Mouse (Mus musculus) stomach, embryonic 16.5 days (tissue): ENCODE results near the gene Tgfb1i1. TPM values are rescaled to one million over a fixed set of nuclear protein-coding genes. Genes with fewer than 3 reads are reported as not detected.

ENCODE experiments used
- ATAC-seq: fragments of 200-750 bp; cut with Nextera tagmentation; 2 replicates; pipeline ENCODE4 v1.8.0; 2017; ENCODE audit warnings: moderate number of reproducible peaks, moderate TSS enrichment; ENCODE audit not compliant: insufficient read depth, low FRiP score
- H3K27ac ChIP-seq: fragments of 300-500 bp; sonication (generic); 2 replicates; pipeline ENCODE4 v1.5.1; 2014; ENCODE audit warnings: low read length
- H3K27me3 ChIP-seq: fragments of 300-500 bp; sonication (generic); 2 replicates; pipeline ENCODE4 v1.6.1; 2014; ENCODE audit warnings: low read length, control low read depth, mixed read lengths; ENCODE audit not compliant: control insufficient read depth, insufficient read depth
- H3K36me3 ChIP-seq: fragments of 300-500 bp; sonication (generic); 2 replicates; pipeline ENCODE4 v1.6.1; 2014; ENCODE audit warnings: low read length; ENCODE audit not compliant: control insufficient read depth, insufficient read depth
- H3K4me1 ChIP-seq: fragments of 300-500 bp; sonication (generic); 2 replicates; pipeline ENCODE4 v1.6.1; 2014; ENCODE audit warnings: low read length, control low read depth, mixed read lengths; ENCODE audit not compliant: control insufficient read depth, insufficient read depth
- H3K4me2 ChIP-seq: fragments of 300-500 bp; sonication (generic); 2 replicates; pipeline ENCODE4 v1.6.1; 2014; ENCODE audit warnings: low read depth, low read length, mixed read lengths
- H3K4me3 ChIP-seq: fragments of 300-500 bp; sonication (generic); replicated peaks from 2 replicates; pipeline ENCODE4 v1.5.1; 2014; ENCODE audit warnings: mild to moderate bottlenecking, low read length
- H3K9ac ChIP-seq: fragments of 300-500 bp; sonication (generic); 2 replicates; pipeline ENCODE4 v1.6.1; 2014; ENCODE audit warnings: low read length
- H3K9me3 ChIP-seq: fragments of 300-500 bp; sonication (generic); replicated peaks from 2 replicates; pipeline ENCODE4 v1.6.1; 2016; ENCODE audit warnings: low read length, control low read depth; ENCODE audit not compliant: control insufficient read depth
- WGBS: fragments of 180-500 bp; shearing (Covaris S2); extraction: QIAGEN DNeasy Blood & Tissue Kit; methylation state at CpG from one replicate; pipeline ENCODE4 v1.1.7; 2014; 5-methylcytosine and 5-hydroxymethylcytosine counted together
- polyA plus RNA-seq: library from polyadenylated mRNA; unstranded; fragments of >200 nt; fragmentation: Nextera tagmentation; extraction: Ambion mirVana; gene quantifications from 2 replicates; pipeline ENCODE4 v1.2.1, GENCODE M21; 2015

Gene Tgfb1i1
- polyA plus RNA-seq, 1 experiment from 2014 or later = 234 TPM

DNA sequence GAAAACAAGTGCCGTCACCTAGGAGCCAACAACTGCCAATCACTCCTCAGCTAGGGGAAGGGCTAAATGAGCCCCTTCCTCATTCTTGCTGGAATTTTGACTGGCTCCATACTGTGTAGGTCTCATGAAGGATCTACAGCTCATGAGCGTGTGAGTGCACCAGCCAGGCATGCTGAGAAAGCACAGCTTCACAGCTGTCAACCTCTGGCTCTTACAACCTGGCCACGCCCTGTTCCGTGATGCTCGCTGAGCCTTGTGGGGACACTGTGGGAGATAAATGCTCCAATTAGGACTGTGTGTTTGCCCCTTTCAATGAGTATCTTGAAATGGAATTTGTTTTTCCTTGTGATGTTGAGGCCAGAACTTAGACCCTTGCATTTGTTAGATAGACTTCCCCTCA is 3.4 kb downstream of the Tgfb1i1 start:
- peaks cover 12% of the 10 kb centered on the region; the same call in 1 of the 2 replicates for H3K36me3 ChIP-seq

DNA sequence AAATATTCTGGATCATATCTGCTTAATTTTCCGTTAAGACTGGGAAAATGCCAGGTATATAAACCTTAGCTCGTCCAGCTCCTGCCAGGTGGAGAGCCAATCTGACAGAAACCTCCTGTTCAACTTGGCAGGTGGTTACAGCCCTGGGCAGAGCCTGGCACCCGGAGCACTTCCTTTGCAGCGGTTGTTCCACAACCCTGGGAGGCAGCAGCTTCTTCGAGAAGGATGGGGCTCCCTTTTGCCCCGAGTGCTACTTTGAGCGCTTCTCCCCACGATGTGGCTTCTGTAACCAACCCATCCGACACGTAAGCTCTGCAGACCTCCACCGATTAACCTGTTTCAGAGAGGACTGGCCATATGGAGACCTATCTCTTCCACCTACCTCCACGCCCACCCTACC is 5.3 kb downstream of the Tgfb1i1 start:
- 0 out of 2 replicates have a peak overlapping the region, but pooled peaks have one; percentile 0 for H3K4me3 ChIP-seq
- H3K9ac ChIP-seq = peak overlapping the region; percentile 57
- 46% methylated on average over 12 of the region's 12 CpGs for WGBS

More for the DNA sequence above, 3.4 kb downstream of the Tgfb1i1 start:
- peak overlapping the region; percentile 41 for H3K9ac ChIP-seq
- H3K27ac ChIP-seq = 0 out of 2 replicates have a peak overlapping the region, but pooled peaks have one; percentile 21
- H3K4me2 ChIP-seq = peak overlapping the region; percentile 37
- H3K4me1 ChIP-seq = peaks cover 19% of the 10 kb centered on the region
- H3K4me3 ChIP-seq = peak overlapping the region; percentile 23
- ATAC-seq = no peak
- no peaks in the 10 kb centered on the region for H3K9me3 ChIP-seq
- no peaks in the 10 kb centered on the region for H3K27me3 ChIP-seq
- 76% methylated on average over 5 of the region's 5 CpGs for WGBS

DNA sequence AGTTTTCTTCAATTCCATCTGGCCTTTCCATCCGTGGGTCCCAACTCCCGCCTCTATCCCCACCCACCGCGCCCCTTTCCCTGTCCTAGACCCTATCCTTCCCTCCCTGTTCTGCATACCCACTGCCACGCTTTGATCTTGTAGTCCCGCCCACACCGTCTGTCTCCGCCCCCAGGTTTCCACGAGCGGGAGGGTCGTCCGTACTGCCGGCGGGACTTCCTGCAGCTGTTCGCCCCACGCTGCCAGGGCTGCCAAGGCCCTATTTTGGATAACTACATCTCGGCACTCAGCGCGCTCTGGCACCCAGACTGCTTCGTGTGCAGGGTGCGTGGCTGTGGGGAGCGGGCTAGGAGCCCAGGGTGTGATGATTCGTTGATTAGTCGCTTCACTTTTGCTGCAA is 6.0 kb downstream of the Tgfb1i1 start:
- 0 out of 2 replicates have a peak, but pooled peaks have one; percentile 26 for ATAC-seq
- Histone ChIP-seq H3K4me3 (0 out of 2 replicates have a peak overlapping the region, but pooled peaks have one; percentile 0), H3K4me2 (peak overlapping the region; percentile 27), H3K36me3 (peaks cover 12% of the 10 kb centered on the region; the same call in 1 of the 2 replicates), H3K9ac (peak overlapping the region; percentile 57), H3K27ac (no peak overlapping the region), H3K27me3 (no peaks in the 10 kb centered on the region), H3K4me1 (peaks cover 18% of the 10 kb centered on the region), H3K9me3 (no peaks in the 10 kb centered on the region)
- WGBS = 15% methylated on average over 24 of the region's 24 CpGs

More for the DNA sequence above, 5.3 kb downstream of the Tgfb1i1 start:
- peaks cover 12% of the 10 kb centered on the region; the same call in 1 of the 2 replicates for H3K36me3 ChIP-seq
- ATAC-seq = no peak
- H3K27ac ChIP-seq = no peak overlapping the region
- H3K4me2 ChIP-seq = peak overlapping the region; percentile 27
- no peaks in the 10 kb centered on the region for H3K27me3 ChIP-seq
- peaks cover 12% of the 10 kb centered on the region for H3K4me1 ChIP-seq
- no peaks in the 10 kb centered on the region for H3K9me3 ChIP-seq

DNA sequence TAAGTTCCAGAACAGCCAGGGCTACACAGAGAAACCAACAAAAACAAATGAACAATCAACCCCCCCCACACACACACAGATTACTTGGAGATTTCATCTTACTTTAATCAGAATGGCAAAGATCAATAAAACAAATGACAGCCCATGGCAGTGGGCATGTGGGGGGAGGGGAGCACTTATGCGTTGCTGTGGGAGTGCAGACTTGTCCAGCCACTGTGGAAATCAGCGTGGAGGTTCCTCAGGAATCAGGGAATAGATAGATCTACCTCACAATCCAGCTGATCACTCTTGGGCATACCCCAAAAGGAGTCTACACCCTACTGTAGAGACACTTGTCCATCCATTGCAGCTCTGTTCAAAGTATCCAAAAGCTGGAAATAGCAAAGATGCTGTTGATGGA is 8.4 kb downstream of the Tgfb1i1 start:
- Histone ChIP-seq H3K9ac (no peak overlapping the region), H3K27ac (no peak overlapping the region), H3K9me3 (no peaks in the 10 kb centered on the region), H3K36me3 (peaks cover 9% of the 10 kb centered on the region; the same call in 1 of the 2 replicates), H3K4me1 (peaks cover 15% of the 10 kb centered on the region), H3K27me3 (no peaks in the 10 kb centered on the region), H3K4me2 (no peak overlapping the region), H3K4me3 (no peak overlapping the region)
- WGBS = 49% methylated on average over 2 of the region's 2 CpGs
- no peak for ATAC-seq

DNA sequence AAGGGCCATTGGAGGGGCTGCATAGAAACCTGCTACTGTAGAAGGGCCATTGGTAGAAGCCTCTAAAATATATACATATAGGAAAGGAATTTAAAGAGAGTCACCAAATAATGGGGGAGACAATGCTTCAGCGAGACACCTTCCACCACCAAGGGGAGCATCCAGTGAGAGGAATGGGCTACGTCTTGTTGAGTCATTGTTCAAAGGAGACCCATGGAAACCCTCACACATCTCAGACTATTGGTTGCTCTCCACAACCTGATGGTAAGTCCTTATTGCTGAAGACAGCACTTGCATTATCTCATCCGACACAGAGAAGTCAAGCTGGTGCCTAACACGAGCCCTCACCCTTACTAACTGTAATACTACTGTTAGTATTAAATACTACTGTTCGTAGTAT is 9.1 kb downstream of the Tgfb1i1 start:
- no peak overlapping the region for H3K4me2 ChIP-seq
- peaks cover 5% of the 10 kb centered on the region; the same call in 1 of the 2 replicates for H3K36me3 ChIP-seq
- H3K27me3 ChIP-seq = no peaks in the 10 kb centered on the region
- H3K27ac ChIP-seq = no peak overlapping the region
- H3K4me3 ChIP-seq = no peak overlapping the region
- H3K9me3 ChIP-seq = no peaks in the 10 kb centered on the region
- no peak overlapping the region for H3K9ac ChIP-seq
- WGBS = 84% methylated on average over 5 of the region's 5 CpGs
- peaks cover 11% of the 10 kb centered on the region for H3K4me1 ChIP-seq
- no peak for ATAC-seq

DNA sequence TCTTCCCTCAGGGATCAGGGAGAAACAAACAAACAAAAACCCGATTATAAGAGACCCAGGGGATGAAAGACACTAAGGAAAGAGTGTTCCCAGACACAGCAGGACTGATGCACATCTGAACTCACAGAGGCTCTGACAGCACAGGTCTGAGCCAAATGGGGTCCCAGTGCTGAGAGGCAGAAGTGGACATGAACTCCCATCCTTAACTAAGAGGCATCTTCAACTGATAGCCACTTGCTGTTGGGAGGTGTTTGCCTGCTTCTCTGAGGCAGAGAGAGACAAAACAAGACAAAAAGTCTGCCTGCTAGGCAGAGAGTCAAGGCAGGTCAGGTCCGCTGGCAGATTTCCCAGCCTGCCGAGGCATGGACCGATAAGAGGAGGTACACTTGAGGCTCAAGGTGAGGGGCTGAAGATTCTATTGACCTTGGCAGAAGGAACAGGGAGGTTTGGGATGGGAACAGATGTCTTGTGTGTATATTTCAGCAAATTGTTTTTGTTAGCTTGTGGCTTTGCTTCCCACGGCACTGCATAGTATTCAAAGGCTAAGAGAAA is 10.2 kb downstream of the Tgfb1i1 start:
- Histone ChIP-seq H3K9me3 (no peaks in the 10 kb centered on the region), H3K9ac (0 out of 2 replicates have a peak overlapping the region, but pooled peaks have one; percentile 5), H3K4me2 (0 out of 2 replicates have a peak overlapping the region, but pooled peaks have one; percentile 17), H3K27ac (peak overlapping the region; percentile 2; the same call in 1 of the 2 replicates), H3K27me3 (no peaks in the 10 kb centered on the region), H3K4me3 (no peak overlapping the region), H3K4me1 (peaks cover 11% of the 10 kb centered on the region), H3K36me3 (peaks cover 5% of the 10 kb centered on the region; the same call in 1 of the 2 replicates)
- WGBS = 31% methylated on average over 5 of the region's 5 CpGs
- peak; percentile 31; the same call in 1 of the 2 replicates for ATAC-seq

DNA sequence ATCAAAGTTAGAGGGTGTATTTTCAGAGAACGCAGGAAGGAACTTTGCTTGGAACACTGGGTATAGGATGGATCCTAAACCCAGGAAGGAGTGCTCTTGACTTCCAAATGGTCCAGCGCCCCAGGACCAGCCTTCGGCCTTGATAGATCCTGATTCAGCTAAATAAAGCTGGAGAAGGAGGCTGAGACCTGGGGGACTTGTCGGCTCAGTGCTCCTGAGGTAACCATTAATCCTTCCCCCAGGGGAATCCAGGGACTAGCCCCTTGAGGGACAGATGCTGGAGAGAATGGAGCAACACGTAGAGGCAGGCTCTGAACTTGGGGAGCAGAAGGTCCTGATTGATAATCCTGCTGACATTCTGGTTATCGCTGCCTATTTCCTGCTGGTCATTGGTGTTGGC is 18.8 kb downstream of the Tgfb1i1 start, which contains the start of gene Slc5a2:
Gene Slc5a2, plus strand, starts transcription at position 247 of the 400 bp plus-strand sequence.
- Histone ChIP-seq H3K36me3 (no peaks in the 10 kb centered on the region), H3K4me2 (no peak within 1 kb of the TSS), H3K27ac (no peak within 1 kb of the TSS), H3K9me3 (no peaks in the 10 kb centered on the region), H3K9ac (no peak within 1 kb of the TSS), H3K4me3 (no peak within 1 kb of the TSS), H3K27me3 (no peaks in the 10 kb centered on the region), H3K4me1 (0 out of 2 replicates have a peak, but pooled peaks cover 3% of the 10 kb centered on the region)
- WGBS = 77% methylated on average over 6 of the region's 6 CpGs
- ATAC-seq = no peak

DNA sequence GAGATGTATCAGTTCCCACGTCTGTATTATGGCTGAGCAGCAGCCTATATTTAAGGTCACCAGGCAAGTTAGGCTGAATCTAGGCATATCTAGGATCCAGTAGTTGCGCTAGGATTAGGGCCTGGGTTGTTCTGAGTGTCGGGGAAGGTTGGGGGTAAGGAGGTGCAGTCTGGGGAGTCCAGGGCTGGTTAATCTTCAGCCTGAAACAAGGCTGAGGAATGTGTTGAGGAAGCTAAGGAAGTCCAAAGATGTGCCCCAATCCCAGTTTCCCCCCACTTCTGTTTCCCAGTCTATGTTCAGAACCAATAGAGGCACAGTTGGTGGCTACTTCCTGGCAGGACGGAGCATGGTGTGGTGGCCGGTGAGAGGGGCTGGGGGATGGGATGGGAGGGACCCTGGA is 19.4 kb downstream of the Tgfb1i1 start:
- Histone ChIP-seq H3K9me3 (no peaks in the 10 kb centered on the region), H3K36me3 (no peaks in the 10 kb centered on the region), H3K27me3 (no peaks in the 10 kb centered on the region), H3K27ac (no peak overlapping the region), H3K4me1 (0 out of 2 replicates have a peak, but pooled peaks cover 3% of the 10 kb centered on the region), H3K9ac (no peak overlapping the region), H3K4me3 (no peak overlapping the region), H3K4me2 (no peak overlapping the region)
- WGBS = 70% methylated on average over 5 of the region's 5 CpGs
- no peak for ATAC-seq

DNA sequence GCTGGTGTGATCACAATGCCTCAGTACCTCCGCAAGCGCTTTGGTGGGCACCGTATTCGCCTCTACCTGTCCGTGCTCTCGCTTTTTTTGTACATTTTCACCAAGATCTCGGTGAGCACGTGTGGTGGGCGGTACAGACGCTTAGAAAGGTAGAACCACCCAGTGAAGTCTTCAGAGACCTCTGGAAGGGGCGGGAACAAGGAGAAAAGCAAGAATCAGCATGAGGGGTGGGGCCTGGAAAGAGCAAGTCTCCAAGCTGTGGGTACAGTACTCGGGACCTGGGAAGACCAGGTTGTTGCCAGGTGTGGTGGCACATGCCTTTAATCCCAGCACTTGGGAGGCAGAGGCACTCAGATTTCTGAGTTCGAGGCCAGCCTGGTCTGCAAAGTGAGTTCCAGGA is 20.8 kb downstream of the Tgfb1i1 start:
- ATAC-seq = no peak

More for the DNA sequence above, 20.8 kb downstream of the Tgfb1i1 start:
- no peak overlapping the region for H3K27ac ChIP-seq
- H3K27me3 ChIP-seq = no peaks in the 10 kb centered on the region
- WGBS = 55% methylated on average over 13 of the region's 13 CpGs
- H3K36me3 ChIP-seq = 0 out of 2 replicates have a peak, but pooled peaks cover 5% of the 10 kb centered on the region
- H3K9me3 ChIP-seq = no peaks in the 10 kb centered on the region
- no peak overlapping the region for H3K9ac ChIP-seq
- no peak overlapping the region for H3K4me2 ChIP-seq
- H3K4me3 ChIP-seq = no peak overlapping the region
- 0 out of 2 replicates have a peak, but pooled peaks cover 3% of the 10 kb centered on the region for H3K4me1 ChIP-seq
